Mouse (Mus musculus): ENCODE measurements around the gene Atp6v1g2.

- TF ChIP-seq CTCF (IDR thresholded peaks at IDR 0.05; ENCODE audit: borderline replicate concordance, extremely low read depth, insufficient read depth, insufficient read length), result no peak
- TF ChIP-seq POLR2A (IDR thresholded peaks at IDR 0.05; ENCODE audit: borderline replicate concordance, extremely low read depth, insufficient read depth, insufficient read length, poor library complexity, severe bottlenecking), result no peak
These were observed 34.1 kb downstream of the Atp6v1g2 start for GRCm38 (mm10) chr17:35267399-35268086.

Data from brain, embryonic 14.5 days (tissue).